Mouse (Mus musculus) heart, adult 9 months (tissue): Measurements from ENCODE around the gene Prim2.

ENCODE experiments used
- DNase-seq, 2 experiments: peaks; one replicate each; pipeline ENCODE4 v3.0.0; 2022; ENCODE audit warnings: low spot score in 2 of 2

The Prim2 gene

DNA sequence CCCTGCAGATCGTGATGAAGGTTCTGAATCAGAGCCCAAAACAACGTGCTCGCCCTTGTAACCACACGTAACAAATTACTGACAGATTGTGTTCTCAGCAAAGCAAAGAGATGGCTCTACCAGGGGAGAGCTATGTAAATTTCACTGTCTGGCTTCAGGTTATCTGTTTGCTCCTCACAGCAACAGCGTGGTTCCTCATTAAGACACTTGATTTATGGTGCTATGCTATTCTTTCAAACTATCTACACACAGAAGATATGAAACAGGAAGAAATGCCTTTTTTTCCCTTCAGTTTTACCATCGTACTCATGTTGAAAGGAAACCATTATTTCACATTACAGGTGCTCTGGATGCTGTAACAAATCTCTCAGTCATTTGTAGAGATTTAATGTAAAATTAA lies 179.4 kb downstream of the Prim2 start:
- no peak for DNase-seq

DNA sequence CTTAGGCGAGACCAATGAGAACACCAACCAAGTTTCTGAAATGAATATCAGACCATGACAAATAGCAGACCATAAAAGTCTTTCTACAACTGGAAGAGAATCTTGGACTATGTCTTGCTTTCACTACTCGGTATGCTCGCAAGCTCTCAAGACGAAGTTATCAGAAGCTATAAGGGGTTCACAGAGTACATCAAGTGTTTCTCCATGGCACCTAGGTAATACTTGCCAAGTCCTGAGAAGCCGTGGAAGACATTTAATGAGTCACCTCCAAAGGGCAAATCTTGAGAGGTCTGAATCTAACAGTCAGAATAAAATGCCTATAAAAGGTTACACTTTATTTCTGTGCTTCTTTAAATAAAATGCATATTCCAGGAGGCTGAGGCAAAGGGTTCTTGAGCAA lies 181.2 kb downstream of the Prim2 start:
- no peak for DNase-seq

DNA sequence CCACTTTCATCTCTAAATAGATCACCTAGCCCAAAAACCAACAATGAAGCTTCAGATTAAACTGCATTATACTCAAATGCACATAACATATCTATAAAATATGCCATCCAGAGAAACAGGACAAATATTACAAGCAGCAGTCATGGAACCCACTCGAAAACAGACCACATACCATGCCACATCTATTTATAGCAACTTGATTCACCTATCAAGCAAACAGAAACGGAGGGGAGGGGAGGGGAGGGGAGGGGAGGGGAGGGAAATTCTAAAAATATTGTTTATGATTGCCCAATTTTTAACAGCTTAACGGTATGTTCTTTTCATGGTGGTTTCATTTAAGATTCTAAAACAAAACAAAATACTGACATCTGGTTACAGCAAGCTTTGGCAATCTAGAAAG lies 185.8 kb downstream of the Prim2 start:
- DNase-seq, result no peak

DNA sequence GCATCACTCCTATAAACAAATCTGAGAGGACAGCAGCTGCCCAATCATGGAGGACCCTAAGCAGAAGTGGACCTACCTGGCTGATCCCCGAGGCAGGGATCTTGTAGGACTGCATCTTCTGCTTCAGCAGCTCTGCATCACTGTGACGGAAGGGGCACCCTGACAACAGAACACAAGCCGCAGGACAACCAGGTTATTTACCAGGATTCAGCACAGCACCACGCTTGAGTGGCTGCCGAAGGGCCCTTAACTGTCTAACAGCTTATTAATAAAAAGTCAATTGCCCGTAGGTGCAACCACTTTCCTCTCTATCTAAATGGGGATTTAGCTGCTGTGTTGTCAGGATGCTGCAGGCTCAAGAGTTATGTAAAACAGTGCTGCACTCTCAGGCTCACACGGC lies 189.2 kb downstream of the Prim2 start:
- no peak for DNase-seq

DNA sequence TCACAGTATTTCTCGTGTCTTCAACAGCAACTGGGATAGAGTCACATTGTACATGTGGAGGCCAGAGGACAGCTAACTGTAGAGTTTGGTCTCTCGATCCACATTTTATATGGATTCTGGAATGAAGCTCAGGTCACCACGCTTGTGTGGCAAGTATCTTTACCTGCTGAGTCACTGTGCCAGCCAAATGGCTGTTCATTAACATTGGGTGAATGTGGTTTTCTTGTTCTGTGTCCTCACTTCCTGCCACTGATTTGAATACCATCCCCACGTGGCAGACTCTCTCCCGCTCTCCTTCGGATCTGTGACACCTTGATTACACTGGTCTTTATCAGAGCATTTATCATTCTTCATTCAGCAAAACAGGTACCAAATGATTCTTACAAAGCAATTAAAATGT lies 198.5 kb downstream of the Prim2 start:
- DNase-seq, result no peak

- DNase-seq, result no peak
Measured at GRCm38 (mm10) chr1:33470222-33470621, 199.4 kb downstream of the Prim2 start.

- no peak for DNase-seq
Measured at GRCm38 (mm10) chr1:33464234-33464633, 205.4 kb downstream of the Prim2 start.

DNA sequence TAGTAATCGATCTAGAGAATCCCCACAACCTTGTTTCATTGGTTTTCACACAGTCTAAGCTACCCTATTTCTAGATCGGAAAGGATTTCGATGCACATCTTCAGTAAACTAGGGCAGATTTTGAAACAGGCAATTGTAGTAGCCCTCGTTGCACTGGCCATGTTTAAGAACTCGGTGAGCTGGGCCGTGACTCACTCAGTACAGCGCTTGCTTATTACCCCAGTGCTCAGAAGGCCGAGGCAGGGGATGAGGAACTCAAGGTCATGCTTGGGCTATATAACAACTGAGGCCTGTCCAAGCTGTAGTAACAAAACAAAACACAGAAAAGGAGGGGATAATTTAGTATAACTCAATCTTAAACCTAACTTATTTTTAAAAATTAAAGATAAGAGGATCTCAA lies 208.9 kb downstream of the Prim2 start:
- DNase-seq, result no peak

- no peak for DNase-seq
Measured at GRCm38 (mm10) chr1:33460262-33460661, 209.3 kb downstream of the Prim2 start.

DNA sequence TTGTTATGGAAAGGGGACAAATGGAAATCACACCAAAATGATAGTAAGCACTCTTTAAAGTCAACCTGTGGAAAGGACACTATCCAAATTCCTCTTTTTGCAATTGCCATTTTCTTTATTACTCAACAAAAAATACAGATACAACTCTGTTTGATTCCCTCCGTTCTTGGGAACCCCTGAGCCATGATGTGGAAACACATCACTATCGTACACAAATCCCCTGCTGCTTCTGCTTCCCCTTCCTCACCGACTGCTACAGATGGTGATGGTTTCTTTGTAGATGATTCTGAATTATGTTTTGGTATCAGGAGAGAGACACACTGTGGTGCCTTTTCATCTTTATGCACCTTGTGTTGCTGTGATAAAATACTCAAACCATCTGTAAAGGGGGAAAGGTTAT lies 210.6 kb downstream of the Prim2 start:
- no peak for DNase-seq

DNA sequence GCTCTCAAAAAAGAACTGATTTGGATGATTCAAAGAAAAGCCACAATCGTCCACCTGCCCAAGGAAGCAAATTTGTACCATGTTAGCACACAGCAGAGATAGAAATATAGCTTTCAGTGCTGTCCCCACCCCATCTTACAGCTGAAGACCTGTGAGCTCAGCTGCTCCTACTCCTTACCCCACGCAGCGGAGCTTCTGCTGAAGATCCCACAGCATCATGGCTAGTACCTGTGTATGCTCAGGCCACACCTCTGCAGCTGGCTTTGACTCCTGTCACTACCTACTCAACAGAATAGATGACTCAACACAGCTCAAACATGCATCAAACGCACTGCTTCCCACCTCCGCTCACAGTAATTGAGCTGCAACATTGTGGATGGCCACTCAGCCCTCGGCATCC lies 215.3 kb downstream of the Prim2 start:
- no peak for DNase-seq

GRCm38 (mm10) chr1:33453299-33453698 lies 216.3 kb downstream of the Prim2 start:
- no peak for DNase-seq

- no peak for DNase-seq
Measured at GRCm38 (mm10) chr1:33447179-33447578, 222.4 kb downstream of the Prim2 start.

GRCm38 (mm10) chr1:33436167-33436566 lies 233.4 kb downstream of the Prim2 start:
- no peak for DNase-seq
